Mouse (Mus musculus) testis, adult 2 months (tissue): ENCODE results near the gene Casq1. TPM values are rescaled to one million over a fixed set of nuclear protein-coding genes. Genes with fewer than 3 reads are reported as not detected.

ENCODE experiments used
- H3K27ac ChIP-seq: fragments of 200-500 bp; 2 replicates; pipeline ENCODE4 v1.5.1; 2012; ENCODE audit warnings: low read depth, low read length; ENCODE audit not compliant: control insufficient read depth, insufficient read depth
- H3K27me3 ChIP-seq: fragments of 200-500 bp; 2 replicates; pipeline ENCODE4 v1.6.1; 2012; ENCODE audit warnings: mild to moderate bottlenecking, low read length, moderate library complexity; ENCODE audit not compliant: control insufficient read depth, insufficient read depth
- H3K36me3 ChIP-seq: fragments of 200-500 bp; 2 replicates; pipeline ENCODE4 v1.6.1; 2012; ENCODE audit warnings: mild to moderate bottlenecking, low read length; ENCODE audit not compliant: control insufficient read depth, insufficient read depth
- H3K4me1 ChIP-seq: fragments of 200-500 bp; 2 replicates; pipeline ENCODE4 v1.6.1; 2012; ENCODE audit warnings: low read length; ENCODE audit not compliant: control insufficient read depth, insufficient read depth
- H3K4me3 ChIP-seq: fragments of 200-500 bp; 2 replicates; pipeline ENCODE4 v1.5.1; 2012; ENCODE audit warnings: low read depth, mild to moderate bottlenecking, low read length, moderate library complexity, mixed read lengths; ENCODE audit not compliant: control insufficient read depth
- CTCF ChIP-seq: fragments of 200-500 bp; IDR thresholded peaks from 2 replicates; pipeline ENCODE4 v1.5.1; 2012; ENCODE audit warnings: low read depth, mild to moderate bottlenecking, inconsistent platforms, low read length, moderate library complexity; ENCODE audit not compliant: control insufficient read depth, insufficient read depth, insufficient replicate concordance
- POLR2A ChIP-seq: fragments of 200-500 bp; IDR thresholded peaks from 2 replicates; pipeline ENCODE4 v1.6.1; 2012; ENCODE audit warnings: low read depth, mild to moderate bottlenecking, inconsistent platforms, low read length, moderate library complexity; ENCODE audit not compliant: control insufficient read depth
- polyA plus RNA-seq: library from polyadenylated mRNA; depleted of rRNA; stranded (reverse); fragments of >200 nt; gene quantifications from 2 replicates; pipeline ENCODE4 v1.2.3, GENCODE M21; 2012

The Casq1 gene
- polyA plus RNA-seq, 1 experiment: 15.8 TPM

- H3K27me3 ChIP-seq: no peaks in the 10 kb centered on the region
- TF ChIP-seq POLR2A (no peak), CTCF (no peak)
- no peak overlapping the region for H3K27ac ChIP-seq
- peaks cover 4% of the 10 kb centered on the region for H3K4me1 ChIP-seq
- H3K4me3 ChIP-seq: no peak overlapping the region
- H3K36me3 ChIP-seq: no peaks in the 10 kb centered on the region
Observed at GRCm38 (mm10) chr1:172242401-172242800, 22.7 kb upstream of the Casq1 start.

DNA sequence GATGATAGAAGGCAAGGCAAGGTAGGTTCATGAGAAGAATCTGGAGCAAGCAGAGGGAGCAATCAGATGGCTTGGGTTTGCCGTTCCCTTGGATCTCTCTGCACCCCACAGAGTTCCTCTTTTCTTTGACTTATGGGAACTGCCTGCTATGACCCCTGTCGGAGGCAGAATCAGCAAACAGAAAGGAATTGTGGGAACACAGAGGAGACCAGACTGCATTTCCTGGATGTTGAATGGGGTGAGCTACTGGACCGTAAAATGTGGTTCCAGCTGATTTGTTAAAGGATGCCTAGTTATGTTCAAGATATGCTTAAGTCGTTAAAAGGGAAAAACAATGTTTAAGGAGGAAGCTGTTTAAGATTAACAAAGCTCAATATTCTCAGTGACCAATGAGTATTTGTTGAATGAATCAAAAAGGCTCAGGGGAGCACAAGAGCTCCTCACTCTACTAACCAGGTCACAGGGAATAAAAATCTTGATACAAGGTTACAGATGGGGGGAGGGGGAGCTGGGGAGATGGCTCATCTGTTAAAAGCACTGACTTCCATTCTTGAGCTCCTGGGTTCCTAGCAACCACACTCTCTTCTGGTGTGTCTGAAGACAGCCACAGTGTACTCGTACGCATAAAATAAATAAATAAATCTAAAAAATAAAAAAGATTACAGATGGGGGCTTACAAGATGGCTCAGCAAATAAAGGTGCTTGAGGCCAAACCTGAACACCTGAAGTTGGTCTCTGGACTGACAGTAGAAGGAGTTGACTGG is 21.5 kb upstream of the Casq1 start:
- Histone ChIP-seq H3K4me3 (no peak overlapping the region), H3K36me3 (no peaks in the 10 kb centered on the region), H3K4me1 (peaks cover 5% of the 10 kb centered on the region), H3K27ac (no peak overlapping the region), H3K27me3 (no peaks in the 10 kb centered on the region)
- no peak for TF ChIP-seq CTCF
- TF ChIP-seq POLR2A: no peak

- no peaks in the 10 kb centered on the region for H3K4me1 ChIP-seq
- TF ChIP-seq CTCF (no peak), POLR2A (no peak)
- H3K36me3 ChIP-seq: no peaks in the 10 kb centered on the region
- H3K27ac ChIP-seq: no peak overlapping the region
- H3K27me3 ChIP-seq: no peaks in the 10 kb centered on the region
- no peak overlapping the region for H3K4me3 ChIP-seq
Observed at GRCm38 (mm10) chr1:172229215-172229614, 9.5 kb upstream of the Casq1 start.

DNA sequence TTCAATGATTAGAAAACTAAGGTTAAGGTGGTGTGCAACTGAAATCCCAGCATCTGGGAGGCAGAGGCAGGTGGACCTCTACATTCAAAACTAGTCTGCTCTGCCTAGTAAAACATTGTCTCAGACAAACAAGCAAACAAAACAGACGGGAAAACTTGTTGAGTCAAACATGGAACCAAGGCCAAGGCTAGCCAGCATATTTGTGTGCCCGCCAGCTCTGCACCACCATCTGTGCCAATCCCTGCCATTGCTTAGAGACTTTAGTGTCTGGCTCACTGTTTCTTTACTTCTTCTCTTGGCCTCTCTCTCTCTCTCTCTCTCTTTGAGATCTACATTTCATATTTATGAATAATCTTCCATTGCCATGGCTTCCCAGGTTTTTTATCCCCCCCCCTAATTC is 8.5 kb upstream of the Casq1 start:
- H3K36me3 ChIP-seq: no peaks in the 10 kb centered on the region
- no peak overlapping the region for H3K4me3 ChIP-seq
- no peaks in the 10 kb centered on the region for H3K4me1 ChIP-seq

GRCm38 (mm10) chr1:172221297-172222063 is 1.8 kb upstream of the Casq1 start:
- no peak overlapping the region for H3K27ac ChIP-seq
- H3K4me3 ChIP-seq: no peak overlapping the region
- no peaks in the 10 kb centered on the region for H3K27me3 ChIP-seq
- TF ChIP-seq CTCF: no peak
- no peak for TF ChIP-seq POLR2A
- peaks cover 6% of the 10 kb centered on the region for H3K4me1 ChIP-seq
- no peaks in the 10 kb centered on the region for H3K36me3 ChIP-seq

More for the DNA sequence above, 8.5 kb upstream of the Casq1 start:
- Histone ChIP-seq H3K27me3 (no peaks in the 10 kb centered on the region), H3K27ac (no peak overlapping the region)
- TF ChIP-seq CTCF (no peak), POLR2A (no peak)

DNA sequence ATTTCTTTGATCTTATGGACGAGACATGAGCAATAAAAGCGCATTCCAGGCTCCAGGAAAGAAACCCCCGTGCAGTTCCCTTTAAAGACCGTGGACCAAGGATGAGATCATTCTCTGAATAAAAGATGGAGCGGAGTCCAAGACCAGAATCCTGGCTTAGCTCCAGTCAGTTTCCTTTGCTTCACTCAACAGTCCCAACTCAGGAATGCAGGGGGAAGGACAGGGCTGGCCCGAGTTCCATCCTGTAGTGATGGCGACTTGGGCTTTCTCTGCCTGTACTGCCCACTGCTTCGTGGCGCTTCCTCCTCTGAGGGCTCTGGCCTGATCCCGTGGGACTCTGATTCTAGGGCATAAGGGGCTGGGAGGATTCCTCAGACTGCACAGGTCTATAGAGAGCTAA is 746 bp upstream of the Casq1 start:
- Histone ChIP-seq H3K36me3 (no peaks in the 10 kb centered on the region), H3K27ac (no peak overlapping the region), H3K4me1 (peaks cover 6% of the 10 kb centered on the region), H3K4me3 (no peak overlapping the region), H3K27me3 (no peaks in the 10 kb centered on the region)
- TF ChIP-seq CTCF (no peak), POLR2A (no peak)

GRCm38 (mm10) chr1:172218164-172218910 is 1.3 kb downstream of the Casq1 start:
- Histone ChIP-seq H3K27ac (no peak overlapping the region), H3K36me3 (no peaks in the 10 kb centered on the region), H3K4me3 (no peak overlapping the region), H3K4me1 (peaks cover 6% of the 10 kb centered on the region), H3K27me3 (no peaks in the 10 kb centered on the region)
- TF ChIP-seq CTCF (no peak), POLR2A (no peak)

- Histone ChIP-seq H3K4me3 (peak overlapping the region; percentile 25; the same call in 1 of the 2 replicates), H3K4me1 (peaks cover 6% of the 10 kb centered on the region), H3K36me3 (no peaks in the 10 kb centered on the region), H3K27me3 (no peaks in the 10 kb centered on the region), H3K27ac (no peak overlapping the region)
- TF ChIP-seq CTCF: peak; percentile 87
- TF ChIP-seq POLR2A: no peak
Observed at GRCm38 (mm10) chr1:172217148-172217547, 2.5 kb downstream of the Casq1 start.
